Mouse (Mus musculus) limb, embryonic 11.5 days (tissue): ENCODE measurements at regions not wholly inside any gene's neighbourhood (a gene's known extent, or its start where the extent isn't known, plus 50 kb on each side); places are given as distances from the start of the nearest gene placed in this dataset.
A peak's percentile ranks its signal among the peaks of the same experiment; 100 is the strongest.

Experiments
- ATAC-seq: fragments of 200-750 bp; cut with Nextera tagmentation; 2 replicates; pipeline ENCODE4 v1.8.0; 2017; ENCODE audit warnings: low read depth; ENCODE audit not compliant: insufficient number of reproducible peaks, low FRiP score, low TSS enrichment
- DNase-seq: peaks from one replicate; pipeline ENCODE4 v3.0.0-alpha.2; 2015; ENCODE audit warnings: low spot score
- H3K27ac ChIP-seq: fragments of 300-500 bp; sonication (generic); replicated peaks from 2 replicates; pipeline ENCODE4 v1.5.1; 2014; ENCODE audit warnings: low read depth, mild to moderate bottlenecking, low read length
- H3K27me3 ChIP-seq: fragments of 300-500 bp; sonication (generic); 2 replicates; pipeline ENCODE4 v1.6.1; 2014; ENCODE audit warnings: mild to moderate bottlenecking, low read length, mixed read lengths; ENCODE audit not compliant: control insufficient read depth, insufficient read depth
- H3K36me3 ChIP-seq: fragments of 300-500 bp; sonication (generic); 2 replicates; pipeline ENCODE4 v1.6.1; 2014; ENCODE audit warnings: mild to moderate bottlenecking, low read length, moderate library complexity, mixed read lengths; ENCODE audit not compliant: control insufficient read depth, insufficient read depth
- H3K4me1 ChIP-seq: fragments of 300-500 bp; sonication (generic); 2 replicates; pipeline ENCODE4 v1.6.1; 2014; ENCODE audit warnings: low read length, mixed read lengths; ENCODE audit not compliant: control insufficient read depth, insufficient read depth
- H3K4me2 ChIP-seq: fragments of 300-500 bp; sonication (generic); 2 replicates; pipeline ENCODE4 v1.6.1; 2014; ENCODE audit warnings: low read depth, mild to moderate bottlenecking, moderate library complexity; ENCODE audit not compliant: severe bottlenecking
- H3K4me3 ChIP-seq: fragments of 300-500 bp; sonication (generic); 2 replicates; pipeline ENCODE4 v1.5.1; 2014; ENCODE audit warnings: low read depth, low read length
- H3K9ac ChIP-seq: fragments of 300-500 bp; sonication (generic); 2 replicates; pipeline ENCODE4 v1.6.1; 2014; ENCODE audit warnings: mild to moderate bottlenecking, low read length
- H3K9me3 ChIP-seq: fragments of 300-500 bp; sonication (generic); 2 replicates; pipeline ENCODE4 v1.6.1; 2016; ENCODE audit warnings: low read length; ENCODE audit not compliant: control insufficient read depth
- WGBS: fragments of 180-500 bp; shearing (Covaris S2); extraction: QIAGEN DNeasy Blood & Tissue Kit; methylation state at CpG from one replicate; pipeline ENCODE4 v1.1.7; 2014; 5-methylcytosine and 5-hydroxymethylcytosine counted together

DNA sequence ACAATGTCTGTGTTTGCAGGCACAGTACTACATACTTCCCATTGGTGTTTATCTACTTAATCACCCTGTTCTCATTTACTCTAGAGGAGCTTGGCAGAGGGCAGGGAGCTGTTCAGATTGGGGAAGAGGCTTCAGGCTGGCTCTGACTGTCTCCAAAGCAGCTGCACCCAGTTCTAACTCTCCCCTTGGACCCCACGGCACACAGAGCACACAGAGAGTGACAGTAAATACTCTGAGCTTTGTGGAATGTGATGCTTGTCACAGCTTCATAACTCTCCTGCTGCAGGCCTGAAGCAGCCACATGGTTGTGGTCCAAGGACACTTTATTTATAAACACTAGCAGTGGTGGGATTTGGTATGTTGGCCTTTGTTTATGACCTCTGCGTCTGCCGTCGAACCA lies 85.4 kb upstream of the Stx16 start:
- Histone ChIP-seq H3K4me3 (no peak overlapping the region), H3K4me1 (peaks cover 11% of the 10 kb centered on the region), H3K4me2 (no peak overlapping the region), H3K9me3 (no peaks in the 10 kb centered on the region), H3K36me3 (no peaks in the 10 kb centered on the region), H3K27me3 (no peaks in the 10 kb centered on the region), H3K9ac (no peak overlapping the region), H3K27ac (no peak overlapping the region)
- 87% methylated on average over 4 of the region's 4 CpGs for WGBS
- ATAC-seq: no peak
- DNase-seq: no peak

DNA sequence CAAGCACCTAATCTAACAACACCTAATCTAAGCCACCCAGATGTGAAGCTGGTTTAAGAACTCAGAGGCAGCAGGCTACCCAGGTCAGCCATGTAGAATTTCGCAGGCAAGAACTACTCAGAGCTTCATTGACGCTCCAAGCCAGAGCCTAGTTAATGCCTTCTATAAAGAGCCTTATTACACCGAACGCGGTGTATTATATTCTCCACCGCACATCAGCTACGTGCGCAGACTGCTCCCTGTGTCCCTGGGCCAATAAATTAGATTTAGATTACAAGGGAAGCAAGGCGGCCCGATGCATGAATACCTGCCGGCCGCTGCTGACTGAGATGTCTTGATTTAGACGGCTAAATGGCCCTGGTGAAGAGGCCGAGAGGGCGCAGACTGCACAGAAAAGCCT lies 84.7 kb upstream of the Stx16 start:
- Histone ChIP-seq H3K9me3 (no peaks in the 10 kb centered on the region), H3K27me3 (no peaks in the 10 kb centered on the region), H3K4me3 (no peak overlapping the region), H3K27ac (no peak overlapping the region), H3K4me2 (peak overlapping the region; percentile 4; the same call in 1 of the 2 replicates), H3K36me3 (no peaks in the 10 kb centered on the region), H3K4me1 (peaks cover 11% of the 10 kb centered on the region), H3K9ac (no peak overlapping the region)
- WGBS: 81% methylated on average over 15 of the region's 15 CpGs
- no peak for ATAC-seq
- no peak for DNase-seq

GRCm38 (mm10) chr2:173992041-173992440 lies 84.1 kb upstream of the Stx16 start:
- Histone ChIP-seq H3K4me2 (no peak overlapping the region), H3K27me3 (no peaks in the 10 kb centered on the region), H3K9me3 (no peaks in the 10 kb centered on the region), H3K9ac (no peak overlapping the region), H3K4me3 (no peak overlapping the region), H3K36me3 (no peaks in the 10 kb centered on the region), H3K27ac (no peak overlapping the region), H3K4me1 (peaks cover 11% of the 10 kb centered on the region)
- DNase-seq (peak; percentile 35), ATAC-seq (no peak)
- 44% methylated on average over 5 of the region's 5 CpGs for WGBS

GRCm38 (mm10) chr2:173993431-173993955 lies 82.6 kb upstream of the Stx16 start:
- no peak overlapping the region for H3K4me3 ChIP-seq
- peaks cover 11% of the 10 kb centered on the region for H3K4me1 ChIP-seq
- H3K9ac ChIP-seq: no peak overlapping the region
- no peaks in the 10 kb centered on the region for H3K27me3 ChIP-seq
- no peak for ATAC-seq
- no peak overlapping the region for H3K4me2 ChIP-seq
- H3K36me3 ChIP-seq: no peaks in the 10 kb centered on the region
- DNase-seq: no peak
- no peaks in the 10 kb centered on the region for H3K9me3 ChIP-seq
- WGBS: 83% methylated on average over 5 of the region's 5 CpGs
- no peak overlapping the region for H3K27ac ChIP-seq

DNA sequence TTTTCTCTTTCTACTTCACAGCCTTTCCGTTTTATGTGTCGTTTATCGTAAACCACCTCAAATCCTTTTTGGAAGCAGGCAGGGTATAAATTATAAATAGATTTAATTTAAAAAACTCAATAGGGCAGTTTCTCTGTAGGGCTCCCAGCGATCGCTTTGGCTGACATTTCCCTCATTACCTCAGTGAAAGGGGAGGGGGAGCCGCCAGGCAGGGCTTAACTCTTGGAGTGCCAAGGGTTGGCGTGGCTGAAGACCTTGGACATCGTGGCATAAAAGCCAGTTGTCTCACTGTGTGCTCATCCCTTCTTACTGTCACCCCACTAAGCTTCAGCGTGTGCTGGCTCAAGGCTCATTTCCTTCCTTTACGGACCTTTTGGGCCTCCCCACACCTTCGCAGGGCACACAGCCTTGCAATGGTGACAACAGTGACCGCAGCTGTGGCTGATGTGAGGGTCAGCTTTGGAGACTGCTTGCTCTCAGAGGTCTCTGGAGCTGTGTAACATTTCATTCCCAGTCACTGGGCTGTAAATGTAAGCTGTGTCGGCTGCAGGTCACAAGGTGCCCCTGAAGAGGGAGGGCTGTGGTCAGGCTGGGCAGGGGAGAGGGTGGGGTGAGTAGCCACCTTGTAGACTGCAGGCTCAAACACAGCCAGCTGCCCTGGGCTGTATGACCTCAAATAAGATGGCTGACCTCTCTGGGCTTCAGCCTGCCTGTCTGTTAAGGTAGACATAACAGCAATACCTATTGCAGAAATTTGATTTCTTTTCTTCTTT lies 81.6 kb upstream of the Stx16 start:
- Histone ChIP-seq H3K4me2 (peak overlapping the region; percentile 13; the same call in 1 of the 2 replicates), H3K36me3 (no peaks in the 10 kb centered on the region), H3K9ac (no peak overlapping the region; the same call in 1 of the 2 replicates), H3K9me3 (no peaks in the 10 kb centered on the region), H3K4me3 (no peak overlapping the region), H3K4me1 (peaks cover 11% of the 10 kb centered on the region), H3K27ac (0 out of 2 replicates have a peak overlapping the region, but pooled peaks have one; percentile 18), H3K27me3 (no peaks in the 10 kb centered on the region)
- DNase-seq (peak; percentile 47), ATAC-seq (peak; percentile 56; the same call in 1 of the 2 replicates)
- WGBS: 19% methylated on average over 13 of the region's 13 CpGs

GRCm38 (mm10) chr2:174004666-174005065 lies 71.4 kb upstream of the Stx16 start:
- whole genome bisulfite sequencing: 84% methylated on average over 8 of the region's 8 CpGs
- no peaks in the 10 kb centered on the region for H3K27me3 ChIP-seq
- H3K4me2 ChIP-seq: no peak overlapping the region
- 0 out of 2 replicates have a peak, but pooled peaks cover 2% of the 10 kb centered on the region for H3K9me3 ChIP-seq
- H3K4me1 ChIP-seq: 0 out of 2 replicates have a peak, but pooled peaks cover 8% of the 10 kb centered on the region
- H3K27ac ChIP-seq: no peak overlapping the region
- no peak overlapping the region for H3K9ac ChIP-seq
- ATAC-seq (no peak), DNase-seq (no peak)
- H3K4me3 ChIP-seq: no peak overlapping the region
- no peaks in the 10 kb centered on the region for H3K36me3 ChIP-seq

GRCm38 (mm10) chr2:174007976-174008349 lies 68.1 kb upstream of the Stx16 start:
- Histone ChIP-seq H3K4me3 (no peak overlapping the region), H3K9ac (no peak overlapping the region), H3K4me1 (0 out of 2 replicates have a peak, but pooled peaks cover 8% of the 10 kb centered on the region), H3K27me3 (no peaks in the 10 kb centered on the region), H3K9me3 (0 out of 2 replicates have a peak, but pooled peaks cover 2% of the 10 kb centered on the region), H3K27ac (no peak overlapping the region), H3K4me2 (no peak overlapping the region), H3K36me3 (no peaks in the 10 kb centered on the region)
- 27% methylated on average over 2 of the region's 2 CpGs for WGBS
- ATAC-seq (no peak), DNase-seq (no peak)

GRCm38 (mm10) chr2:174008350-174009218 lies 67.5 kb upstream of the Stx16 start:
- 34% methylated on average over 19 of the region's 19 CpGs for WGBS
- DNase-seq: peak; percentile 54
- H3K4me3 ChIP-seq: no peak overlapping the region

More at GRCm38 (mm10) chr2:174008350-174009218, 67.5 kb upstream of the Stx16 start:
- Histone ChIP-seq H3K9ac (no peak overlapping the region), H3K4me2 (no peak overlapping the region), H3K4me1 (0 out of 2 replicates have a peak, but pooled peaks cover 8% of the 10 kb centered on the region), H3K36me3 (no peaks in the 10 kb centered on the region), H3K27ac (no peak overlapping the region), H3K9me3 (0 out of 2 replicates have a peak, but pooled peaks cover 2% of the 10 kb centered on the region), H3K27me3 (no peaks in the 10 kb centered on the region)
- no peak for ATAC-seq
